Mouse (Mus musculus): ENCODE measurements around the gene L3hypdh.
"Not testable (repeated sequence)": the region's sequence is repeated elsewhere in the genome, so short reads cannot be mapped to it uniquely, and the experiment has no call there.

DNA sequence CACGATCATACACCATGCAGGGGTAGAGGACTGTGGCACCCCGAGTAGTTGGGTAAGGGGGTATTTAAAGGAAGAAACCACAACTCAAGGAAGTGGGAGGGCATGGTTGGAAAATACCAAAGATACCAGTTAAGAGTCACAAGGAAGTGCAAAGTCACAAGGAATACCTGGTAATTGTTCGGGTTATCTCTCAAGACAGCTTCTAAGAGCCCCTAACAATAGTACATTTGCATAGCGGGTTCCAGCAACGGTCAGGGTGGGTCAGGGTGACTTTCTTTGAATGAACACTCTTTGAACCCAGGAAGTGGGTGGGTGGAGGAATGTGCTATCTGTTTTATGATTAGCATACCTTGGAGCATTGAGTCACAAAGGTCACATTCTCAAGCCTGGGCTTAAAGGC is 35.1 kb downstream of the L3hypdh start:
- TF ChIP-seq CTCF, POLR2A (IDR thresholded peaks at IDR 0.05; ENCODE audit: extremely low read depth, insufficient read depth, low read length): not testable (repeated sequence)
